Mouse (Mus musculus): ENCODE measurements around the gene Gm10230.
"Not testable (repeated sequence)": the region's sequence is repeated elsewhere in the genome, so short reads cannot be mapped to it uniquely, and the experiment has no call there.

Gene Gm10230

GRCm38 (mm10) chrX:27494782-27495181 is at the start of gene Gm10230:
Gene Gm10230, minus strand, starts transcription at chrX:27494882.
- not testable (repeated sequence) for DNase-seq (ENCODE audit: extremely low spot score)

All from embryo, embryonic 9.5 days (tissue).